Mouse (Mus musculus): Measurements from ENCODE around the gene Cep72. TPM values are rescaled to one million over a fixed set of nuclear protein-coding genes. Genes with fewer than 3 reads are reported as not detected.
"Not testable (repeated sequence)": the region's sequence is repeated elsewhere in the genome, so short reads cannot be mapped to it uniquely, and the experiment has no call there.

Cep72 gene
- polyA plus RNA-seq, 1 experiment from 2014 or later = 14.7 TPM

- H3K27me3 ChIP-seq (ENCODE audit: control insufficient read depth, insufficient read depth, low read length) = not testable (repeated sequence)
Measured at GRCm38 (mm10) chr13:74006881-74007280, 55.2 kb downstream of the Cep72 start.

GRCm38 (mm10) chr13:74001492-74001891, 60.6 kb downstream of the Cep72 start:
- Histone ChIP-seq H3K9me3 (ENCODE audit: control insufficient read depth, low read depth, low read length) (no peaks in the 10 kb centered on the region), H3K9ac (replicated peaks; ENCODE audit: low read depth, low read length) (no peak overlapping the region), H3K27me3 (ENCODE audit: control insufficient read depth, insufficient read depth, low read length) (no peaks in the 10 kb centered on the region), H3K4me2 (replicated peaks; ENCODE audit: low read depth, low read length) (no peak overlapping the region), H3K4me3 (ENCODE audit: low read depth, low read length) (no peak overlapping the region), H3K27ac (ENCODE audit: low read length) (no peak overlapping the region), H3K4me1 (ENCODE audit: control insufficient read depth, insufficient read depth, low read length) (no peaks in the 10 kb centered on the region), H3K36me3 (ENCODE audit: control insufficient read depth, insufficient read depth, low read length) (no peaks in the 10 kb centered on the region)
- 52% methylated on average over 4 of the region's 4 CpGs for WGBS
- ATAC-seq (ENCODE audit: insufficient number of reproducible peaks, insufficient read depth, low FRiP score, low read depth) = no peak

More at GRCm38 (mm10) chr13:74006881-74007280, 55.2 kb downstream of the Cep72 start:
- 90% methylated on average over 4 of the region's 4 CpGs for WGBS
- H3K9ac ChIP-seq (replicated peaks; ENCODE audit: low read depth, low read length); H3K4me1 ChIP-seq (ENCODE audit: control insufficient read depth, insufficient read depth, low read length); H3K4me2 ChIP-seq (replicated peaks; ENCODE audit: low read depth, low read length); H3K9me3 ChIP-seq (ENCODE audit: control insufficient read depth, low read depth, low read length); ATAC-seq (ENCODE audit: insufficient number of reproducible peaks, insufficient read depth, low FRiP score, low read depth); H3K4me3 ChIP-seq (ENCODE audit: low read depth, low read length); H3K27ac ChIP-seq (ENCODE audit: low read length); H3K36me3 ChIP-seq (ENCODE audit: control insufficient read depth, insufficient read depth, low read length): not testable (repeated sequence)

DNA sequence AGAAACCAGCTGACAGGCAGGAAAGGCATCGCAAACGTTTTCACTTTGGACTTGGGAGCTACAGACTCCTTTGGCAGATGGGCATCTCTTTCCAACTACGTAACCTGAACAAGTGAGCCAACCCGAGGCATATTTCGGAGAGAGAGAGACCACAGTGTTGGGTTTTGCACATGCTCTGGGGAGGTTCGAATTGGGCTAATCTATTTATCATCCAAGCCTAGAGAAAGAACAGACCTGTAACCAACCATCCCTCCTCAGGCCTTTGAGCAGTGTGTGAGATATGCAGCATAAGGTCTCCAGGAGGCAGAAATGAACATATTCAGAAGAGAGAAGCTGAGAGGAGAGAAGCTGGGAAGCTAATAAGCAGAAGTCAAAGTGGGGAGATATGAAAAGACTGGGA, 61.1 kb downstream of the Cep72 start:
- no peak overlapping the region for H3K27ac ChIP-seq (ENCODE audit: low read length)
- no peak overlapping the region for H3K9ac ChIP-seq (replicated peaks; ENCODE audit: low read depth, low read length)
- ATAC-seq (ENCODE audit: insufficient number of reproducible peaks, insufficient read depth, low FRiP score, low read depth) = no peak
- H3K4me2 ChIP-seq (replicated peaks; ENCODE audit: low read depth, low read length) = no peak overlapping the region
- H3K36me3 ChIP-seq (ENCODE audit: control insufficient read depth, insufficient read depth, low read length) = no peaks in the 10 kb centered on the region
- no peaks in the 10 kb centered on the region for H3K4me1 ChIP-seq (ENCODE audit: control insufficient read depth, insufficient read depth, low read length)
- no peak overlapping the region for H3K4me3 ChIP-seq (ENCODE audit: low read depth, low read length)
- no peaks in the 10 kb centered on the region for H3K27me3 ChIP-seq (ENCODE audit: control insufficient read depth, insufficient read depth, low read length)
- WGBS = 80% methylated on average over 6 of the region's 6 CpGs
- H3K9me3 ChIP-seq (ENCODE audit: control insufficient read depth, low read depth, low read length) = no peaks in the 10 kb centered on the region

- Histone ChIP-seq H3K4me1 (ENCODE audit: control insufficient read depth, insufficient read depth, low read length) (no peaks in the 10 kb centered on the region), H3K4me2 (replicated peaks; ENCODE audit: low read depth, low read length) (no peak overlapping the region), H3K36me3 (ENCODE audit: control insufficient read depth, insufficient read depth, low read length) (no peaks in the 10 kb centered on the region), H3K4me3 (ENCODE audit: low read depth, low read length) (no peak overlapping the region), H3K27ac (ENCODE audit: low read length) (no peak overlapping the region), H3K9me3 (ENCODE audit: control insufficient read depth, low read depth, low read length) (no peaks in the 10 kb centered on the region), H3K9ac (replicated peaks; ENCODE audit: low read depth, low read length) (no peak overlapping the region), H3K27me3 (ENCODE audit: control insufficient read depth, insufficient read depth, low read length) (no peaks in the 10 kb centered on the region)
- ATAC-seq (ENCODE audit: insufficient number of reproducible peaks, insufficient read depth, low FRiP score, low read depth) = no peak
Measured at GRCm38 (mm10) chr13:74000519-74000918, 61.6 kb downstream of the Cep72 start.

GRCm38 (mm10) chr13:73996456-73996855, 65.6 kb downstream of the Cep72 start:
- Histone ChIP-seq H3K4me3 (ENCODE audit: low read depth, low read length) (no peak overlapping the region), H3K27me3 (ENCODE audit: control insufficient read depth, insufficient read depth, low read length) (no peaks in the 10 kb centered on the region), H3K27ac (ENCODE audit: low read length) (no peak overlapping the region), H3K4me2 (replicated peaks; ENCODE audit: low read depth, low read length) (no peak overlapping the region), H3K36me3 (ENCODE audit: control insufficient read depth, insufficient read depth, low read length) (no peaks in the 10 kb centered on the region), H3K9me3 (ENCODE audit: control insufficient read depth, low read depth, low read length) (no peaks in the 10 kb centered on the region), H3K4me1 (ENCODE audit: control insufficient read depth, insufficient read depth, low read length) (no peaks in the 10 kb centered on the region), H3K9ac (replicated peaks; ENCODE audit: low read depth, low read length) (no peak overlapping the region)
- ATAC-seq (ENCODE audit: insufficient number of reproducible peaks, insufficient read depth, low FRiP score, low read depth) = no peak
- WGBS = 78% methylated on average over 4 of the region's 4 CpGs

- Histone ChIP-seq H3K4me3 (ENCODE audit: low read depth, low read length) (no peak overlapping the region), H3K27me3 (ENCODE audit: control insufficient read depth, insufficient read depth, low read length) (no peaks in the 10 kb centered on the region), H3K9ac (replicated peaks; ENCODE audit: low read depth, low read length) (no peak overlapping the region), H3K9me3 (ENCODE audit: control insufficient read depth, low read depth, low read length) (no peaks in the 10 kb centered on the region), H3K4me2 (replicated peaks; ENCODE audit: low read depth, low read length) (no peak overlapping the region), H3K36me3 (ENCODE audit: control insufficient read depth, insufficient read depth, low read length) (no peaks in the 10 kb centered on the region), H3K4me1 (ENCODE audit: control insufficient read depth, insufficient read depth, low read length) (no peaks in the 10 kb centered on the region), H3K27ac (ENCODE audit: low read length) (no peak overlapping the region)
- WGBS = 75% methylated on average over 5 of the region's 5 CpGs
- ATAC-seq (ENCODE audit: insufficient number of reproducible peaks, insufficient read depth, low FRiP score, low read depth) = no peak
Measured at GRCm38 (mm10) chr13:73991267-73991666, 70.8 kb downstream of the Cep72 start.

DNA sequence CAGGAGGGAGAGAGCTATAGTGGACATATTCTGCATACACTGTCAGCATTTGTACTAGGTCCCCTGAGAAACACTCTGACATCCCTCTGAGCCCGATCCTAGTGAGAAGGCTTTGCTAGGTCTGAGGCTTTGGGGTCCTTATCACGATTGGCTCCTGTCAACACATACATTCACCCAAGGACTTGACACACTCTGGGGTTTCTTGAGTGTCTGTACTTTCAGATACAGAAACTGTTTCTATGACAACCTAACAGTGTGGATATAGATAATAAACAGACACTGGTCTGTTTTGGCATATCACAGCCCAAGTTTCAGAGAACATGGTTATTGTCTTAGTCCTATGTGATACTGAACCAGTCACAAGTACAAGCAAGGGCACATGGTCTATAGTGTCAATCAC, 71.3 kb downstream of the Cep72 start:
- Histone ChIP-seq H3K4me2 (replicated peaks; ENCODE audit: low read depth, low read length) (no peak overlapping the region), H3K9me3 (ENCODE audit: control insufficient read depth, low read depth, low read length) (no peaks in the 10 kb centered on the region), H3K36me3 (ENCODE audit: control insufficient read depth, insufficient read depth, low read length) (no peaks in the 10 kb centered on the region), H3K4me3 (ENCODE audit: low read depth, low read length) (no peak overlapping the region), H3K4me1 (ENCODE audit: control insufficient read depth, insufficient read depth, low read length) (no peaks in the 10 kb centered on the region), H3K27me3 (ENCODE audit: control insufficient read depth, insufficient read depth, low read length) (no peaks in the 10 kb centered on the region), H3K27ac (ENCODE audit: low read length) (no peak overlapping the region), H3K9ac (replicated peaks; ENCODE audit: low read depth, low read length) (no peak overlapping the region)
- 76% methylated on average over 2 of the region's 2 CpGs for WGBS
- ATAC-seq (ENCODE audit: insufficient number of reproducible peaks, insufficient read depth, low FRiP score, low read depth) = no peak

DNA sequence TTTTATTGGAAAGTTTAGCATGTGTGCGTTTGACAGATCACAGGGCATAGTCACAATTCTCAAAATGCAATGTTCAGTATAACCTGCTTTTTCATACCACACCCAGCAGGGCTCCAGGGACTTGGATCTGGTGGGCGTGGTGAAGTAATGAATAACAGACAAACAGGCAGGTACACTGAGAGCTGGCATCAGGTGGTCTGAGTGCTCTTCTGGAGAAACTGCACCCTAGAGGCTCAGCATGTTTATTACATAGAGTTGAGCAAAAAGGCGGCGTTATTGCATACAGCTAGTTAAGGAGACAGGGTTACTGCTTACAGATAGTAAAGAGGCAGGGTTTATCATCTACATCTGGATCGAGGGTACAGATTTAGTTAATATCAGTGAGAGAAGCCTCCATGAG, 71.8 kb downstream of the Cep72 start:
- H3K9me3 ChIP-seq (ENCODE audit: control insufficient read depth, low read depth, low read length) = no peaks in the 10 kb centered on the region
- H3K4me2 ChIP-seq (replicated peaks; ENCODE audit: low read depth, low read length) = no peak overlapping the region
- no peaks in the 10 kb centered on the region for H3K36me3 ChIP-seq (ENCODE audit: control insufficient read depth, insufficient read depth, low read length)
- no peak overlapping the region for H3K27ac ChIP-seq (ENCODE audit: low read length)
- H3K4me3 ChIP-seq (ENCODE audit: low read depth, low read length) = no peak overlapping the region
- no peaks in the 10 kb centered on the region for H3K27me3 ChIP-seq (ENCODE audit: control insufficient read depth, insufficient read depth, low read length)
- no peak overlapping the region for H3K9ac ChIP-seq (replicated peaks; ENCODE audit: low read depth, low read length)
- no peak for ATAC-seq (ENCODE audit: insufficient number of reproducible peaks, insufficient read depth, low FRiP score, low read depth)
- WGBS = 64% methylated on average over 5 of the region's 5 CpGs
- H3K4me1 ChIP-seq (ENCODE audit: control insufficient read depth, insufficient read depth, low read length) = no peaks in the 10 kb centered on the region
